Mouse (Mus musculus) lung, postnatal 0 days (tissue): ENCODE results near the gene Lrpap1. TPM values are rescaled to one million over a fixed set of nuclear protein-coding genes. Genes with fewer than 3 reads are reported as not detected.
A peak's percentile ranks its signal among the peaks of the same experiment; 100 is the strongest.

Experiments
- ATAC-seq: fragments of 200-750 bp; cut with Nextera tagmentation; 2 replicates; pipeline ENCODE4 v1.8.0; 2017; ENCODE audit warnings: moderate library complexity
- DNase-seq: peaks from one replicate; pipeline ENCODE4 v3.0.0-alpha.2; 2016; ENCODE audit warnings: low spot score
- H3K27ac ChIP-seq: fragments of 300-500 bp; sonication (generic); 2 replicates; pipeline ENCODE4 v1.5.1; 2014; ENCODE audit warnings: antibody characterized with exemption, mild to moderate bottlenecking, low read length, mixed read lengths
- H3K27me3 ChIP-seq: fragments of 300-500 bp; sonication (generic); replicated peaks from 2 replicates; pipeline ENCODE4 v1.6.1; 2014; ENCODE audit warnings: low read length, mixed read lengths; ENCODE audit not compliant: insufficient read depth
- H3K36me3 ChIP-seq: fragments of 300-500 bp; sonication (generic); 2 replicates; pipeline ENCODE4 v1.6.1; 2014; ENCODE audit warnings: low read length, mixed read lengths; ENCODE audit not compliant: insufficient read depth
- H3K4me1 ChIP-seq: fragments of 300-500 bp; sonication (generic); 2 replicates; pipeline ENCODE4 v1.6.1; 2014; ENCODE audit warnings: antibody characterized with exemption, low read depth, low read length, mixed read lengths; ENCODE audit not compliant: insufficient read depth
- H3K4me2 ChIP-seq: fragments of 300-500 bp; sonication (generic); replicated peaks from 2 replicates; pipeline ENCODE4 v1.6.1; 2014; ENCODE audit warnings: low read depth, mild to moderate bottlenecking, low read length, moderate library complexity, mixed read lengths
- H3K4me3 ChIP-seq: fragments of 300-500 bp; sonication (generic); 2 replicates; pipeline ENCODE4 v1.5.1; 2014; ENCODE audit warnings: low read depth, low read length
- H3K9ac ChIP-seq: fragments of 300-500 bp; sonication (generic); replicated peaks from 2 replicates; pipeline ENCODE4 v1.6.1; 2014; ENCODE audit warnings: low read depth, mild to moderate bottlenecking
- H3K9me3 ChIP-seq: fragments of 300-500 bp; sonication (generic); 2 replicates; pipeline ENCODE4 v1.6.1; 2016; ENCODE audit warnings: low read length, mixed read lengths
- CTCF ChIP-seq: IDR thresholded peaks from 2 replicates; pipeline ENCODE4 v1.5.1; 2016; ENCODE audit warnings: antibody characterized with exemption, mild to moderate bottlenecking
- EP300 ChIP-seq: IDR thresholded peaks from 2 replicates; pipeline ENCODE4 v1.6.1; 2016; ENCODE audit warnings: antibody characterized with exemption, mild to moderate bottlenecking, control low read depth
- WGBS: fragments of 180-500 bp; shearing (Covaris S2); extraction: QIAGEN DNeasy Blood & Tissue Kit; methylation state at CpG from one replicate; pipeline ENCODE4 v1.1.7; 2014; 5-methylcytosine and 5-hydroxymethylcytosine counted together
- polyA plus RNA-seq: library from polyadenylated mRNA; unstranded; fragments of >200 nt; fragmentation: Nextera tagmentation; extraction: Ambion mirVana; gene quantifications from 2 replicates; pipeline ENCODE4 v1.2.1, GENCODE M21; 2015

Lrpap1 gene
- polyA plus RNA-seq, 1 experiment from 2014 or later: 170 TPM

DNA sequence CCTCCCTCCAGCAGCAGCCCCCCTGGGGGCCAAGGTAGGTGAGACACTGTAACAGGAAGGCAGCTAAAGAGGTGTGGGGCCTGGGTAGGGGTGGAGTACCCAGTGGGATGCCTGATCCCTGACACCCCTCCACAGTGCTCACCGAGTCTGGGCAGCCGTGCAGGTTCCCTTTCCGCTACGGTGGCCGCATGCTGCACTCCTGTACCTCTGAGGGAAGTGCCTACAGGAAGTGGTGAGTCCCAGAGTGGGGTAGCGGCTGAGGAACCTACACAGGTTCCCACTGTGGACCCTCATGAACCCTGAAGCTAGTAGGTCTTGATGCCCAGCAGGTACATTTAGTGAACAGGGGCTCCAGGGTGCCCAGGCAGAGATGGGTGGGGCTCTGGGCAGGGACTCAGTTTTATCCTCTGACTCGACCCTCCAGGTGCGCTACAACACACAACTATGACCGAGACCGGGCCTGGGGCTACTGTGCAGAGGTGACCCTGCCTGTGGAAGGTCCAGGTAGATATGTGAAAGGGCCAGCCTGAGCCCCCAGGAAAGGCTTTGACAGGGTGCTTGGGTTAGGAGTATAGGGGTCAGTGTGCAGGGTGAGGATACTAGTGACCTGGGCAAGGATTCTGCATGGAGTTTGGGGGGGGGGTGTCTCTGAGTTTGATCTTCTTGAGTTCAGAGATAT is 63.0 kb downstream of the Lrpap1 start:
- 55% methylated on average over 10 of the region's 10 CpGs for WGBS
- DNase-seq: no peak
- peak; percentile 8; the same call in 1 of the 2 replicates for ATAC-seq
- no peak overlapping the region for H3K27ac ChIP-seq
- no peak overlapping the region for H3K4me2 ChIP-seq
- no peaks in the 10 kb centered on the region for H3K27me3 ChIP-seq
- no peak overlapping the region for H3K9ac ChIP-seq
- H3K36me3 ChIP-seq: no peaks in the 10 kb centered on the region
- H3K4me3 ChIP-seq: no peak overlapping the region
- H3K4me1 ChIP-seq: no peaks in the 10 kb centered on the region
- H3K9me3 ChIP-seq: no peaks in the 10 kb centered on the region
- TF ChIP-seq EP300 (no peak), CTCF (no peak)

Other genes with a start within 250 kb of the Lrpap1 start
- 0.50 and 0.73 TPM in 2 replicates for gene Msantd1, start 197.8 kb downstream of the Lrpap1 start, polyA plus RNA-seq
- gene Rgs12, start 156.3 kb downstream of the Lrpap1 start, polyA plus RNA-seq: 45.5 and 46.7 TPM in 2 replicates
- gene Hgfac, start 64.3 kb downstream of the Lrpap1 start, polyA plus RNA-seq: 0.73 and 0.82 TPM in 2 replicates
- gene Dok7, start 49.0 kb downstream of the Lrpap1 start, polyA plus RNA-seq: 0.56 and 0.67 TPM in 2 replicates
- gene Adra2c, start 172.6 kb upstream of the Lrpap1 start, polyA plus RNA-seq: not detected in 2 replicates